Mouse (Mus musculus): Measurements from ENCODE around the gene Tia1.

Gene Tia1

DNA sequence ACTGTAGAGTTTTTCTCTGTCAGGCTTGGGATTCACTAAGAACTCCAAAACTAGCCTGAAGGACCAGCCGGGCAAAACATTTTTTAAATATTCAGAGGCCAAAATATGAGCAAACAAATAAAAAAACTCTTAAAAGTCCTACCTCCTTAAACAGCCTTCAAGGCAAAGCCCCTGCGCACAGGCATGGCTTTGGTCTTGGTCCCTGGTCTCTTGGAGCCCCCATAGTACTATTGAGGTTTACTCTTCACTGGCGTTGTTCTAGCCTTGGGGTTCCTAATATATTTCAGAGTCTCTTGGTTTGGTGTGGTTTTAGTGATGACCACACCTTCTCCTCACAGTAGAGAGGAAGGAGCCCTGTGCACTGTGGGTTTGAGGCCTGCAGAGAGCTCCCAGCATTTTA is 27.5 kb downstream of the Tia1 start:
- no peak for DNase-seq (ENCODE audit: low spot score)

DNA sequence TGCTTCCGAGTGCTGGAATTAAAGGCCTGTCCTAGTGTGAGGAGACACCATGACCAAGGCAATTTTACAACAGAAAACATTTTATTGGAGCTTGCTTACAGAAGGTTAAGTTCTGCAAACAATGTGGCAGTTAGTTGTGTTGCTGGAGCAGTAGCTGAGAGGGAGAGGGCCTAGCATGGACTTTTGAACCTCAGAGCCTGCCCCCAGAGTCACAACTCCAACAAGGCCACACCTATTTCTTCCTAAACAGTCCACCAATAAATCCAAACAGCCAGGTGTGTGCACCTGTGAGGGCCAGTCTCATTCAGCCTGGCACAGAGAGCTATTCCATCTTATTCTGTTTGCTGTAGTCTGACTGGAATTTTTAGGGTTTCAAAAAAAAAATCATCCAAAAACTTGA is 29.7 kb downstream of the Tia1 start:
- DNase-seq (ENCODE audit: low spot score): no peak

DNA sequence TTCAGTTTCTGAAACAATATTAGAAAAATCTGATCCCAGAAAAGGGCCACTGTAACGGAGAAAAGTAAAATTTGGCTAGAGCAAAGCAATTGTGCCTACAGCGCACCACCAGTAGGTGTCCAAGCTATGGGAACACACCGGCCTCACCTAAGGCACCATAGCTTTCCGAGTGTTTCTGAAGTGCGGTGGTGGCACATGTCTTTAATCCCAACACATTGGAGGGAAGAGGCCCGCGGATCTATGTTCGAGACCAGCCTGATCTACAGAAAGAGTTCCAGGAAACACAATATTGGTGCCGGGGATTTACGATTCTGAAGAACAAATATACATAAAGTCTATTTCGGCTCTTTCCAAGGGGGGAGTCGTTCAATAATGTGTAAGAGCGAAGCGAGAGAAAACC is 33.7 kb downstream of the Tia1 start:
- peak; percentile 62 for DNase-seq (ENCODE audit: low spot score)

DNA sequence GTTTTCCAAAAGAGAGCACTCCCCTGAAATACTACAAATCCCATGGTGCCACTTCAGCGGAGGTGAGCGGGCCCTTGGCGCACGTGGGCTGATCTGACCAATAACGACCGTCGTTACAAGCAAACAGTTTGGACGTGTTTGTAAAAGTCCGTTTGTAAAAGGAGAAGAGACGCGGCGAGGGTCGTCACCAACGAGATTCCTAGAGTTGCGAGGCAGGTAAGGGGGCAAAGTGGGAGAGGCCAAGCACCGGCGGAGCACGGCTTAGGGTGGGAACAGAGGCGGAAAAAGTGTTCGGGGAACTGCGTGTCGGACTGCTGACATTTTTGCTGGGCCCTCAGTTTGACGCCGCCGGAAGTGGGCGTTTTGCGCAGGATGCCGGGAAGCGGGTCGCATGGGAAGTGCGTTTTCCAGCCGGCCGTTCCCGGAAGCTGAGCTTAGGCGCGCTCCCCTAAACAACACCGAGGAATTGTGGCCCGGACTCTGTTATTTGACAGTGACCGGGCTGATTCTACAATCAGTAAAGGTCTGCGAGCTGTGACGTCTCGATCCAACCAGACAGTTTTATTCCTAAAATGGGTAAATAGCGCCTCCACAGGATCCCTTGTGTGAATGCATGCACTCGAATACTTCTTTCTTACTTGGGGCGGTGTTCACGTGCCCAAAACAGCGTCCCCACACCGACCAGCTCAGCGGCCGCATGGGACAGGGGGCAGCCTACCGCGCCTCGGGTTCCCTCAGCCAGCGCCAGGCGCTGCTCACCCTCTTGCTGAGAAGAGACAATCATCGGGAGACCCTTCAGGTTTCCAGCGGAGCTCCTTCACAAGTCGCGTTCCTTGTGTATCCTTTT is 34.5 kb downstream of the Tia1 start, which contains the start of gene C87436:
TSS of gene C87436 (plus strand) at position 103 of the 847 bp plus-strand sequence.
- peak; percentile 95 for DNase-seq (ENCODE audit: low spot score)

DNA sequence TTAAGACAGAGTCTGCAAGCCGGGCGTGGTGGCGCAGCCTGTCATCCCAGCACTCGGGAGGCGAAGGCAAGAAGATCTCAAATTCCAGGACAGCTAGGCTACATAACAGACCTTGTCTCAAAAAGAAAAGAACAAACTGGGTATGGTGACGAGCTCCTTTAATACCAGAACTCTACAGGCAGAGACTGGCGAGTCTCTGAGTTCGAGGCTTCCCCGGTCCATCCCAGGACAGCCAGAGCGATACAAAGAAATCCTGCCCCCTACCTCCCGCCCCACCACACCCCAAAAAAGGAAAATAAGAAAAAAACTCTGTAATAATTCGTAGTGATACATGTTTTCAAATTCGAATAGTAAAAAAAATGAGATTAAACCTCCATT is 35.1 kb downstream of the Tia1 start:
- DNase-seq (ENCODE audit: low spot score): no peak

DNA sequence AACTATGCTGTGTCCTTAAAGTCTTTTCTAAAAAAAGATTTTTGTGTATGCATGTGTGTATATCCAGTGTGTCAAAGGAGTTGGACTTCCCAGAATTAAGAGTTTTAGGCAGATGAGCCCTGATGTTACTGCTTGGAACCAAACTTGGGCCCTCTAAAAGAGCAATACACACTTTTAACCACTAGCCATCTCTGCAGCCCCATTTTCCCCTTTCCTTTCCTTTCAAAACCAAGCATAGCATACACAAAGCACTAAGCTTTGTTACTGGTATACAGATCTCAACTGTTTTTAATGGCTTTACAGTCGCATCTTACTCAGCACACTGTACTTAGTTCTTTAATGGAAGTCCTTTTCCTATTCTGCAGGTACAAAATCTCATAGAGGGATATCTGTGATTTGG is 35.5 kb downstream of the Tia1 start:
- DNase-seq (ENCODE audit: low spot score): no peak

DNA sequence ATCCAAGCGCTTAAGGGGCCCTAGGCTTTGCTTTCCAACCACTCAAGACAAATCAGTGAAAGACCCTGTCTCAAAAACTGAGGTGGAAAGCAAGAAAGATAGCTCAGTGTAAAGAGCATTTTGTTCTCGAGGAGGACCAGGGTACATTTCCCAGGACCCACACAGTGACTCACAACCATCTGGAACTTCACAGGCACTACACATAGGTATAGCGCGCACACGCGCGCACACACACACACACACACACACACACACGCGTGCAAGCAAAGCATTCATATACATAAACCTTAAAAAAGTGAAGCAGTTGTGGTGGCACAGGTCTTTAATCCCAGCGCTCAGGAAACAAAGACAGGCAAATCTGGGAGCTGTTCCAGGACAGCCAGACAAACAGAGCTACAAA is 37.6 kb downstream of the Tia1 start:
- DNase-seq (ENCODE audit: low spot score): no peak

DNA sequence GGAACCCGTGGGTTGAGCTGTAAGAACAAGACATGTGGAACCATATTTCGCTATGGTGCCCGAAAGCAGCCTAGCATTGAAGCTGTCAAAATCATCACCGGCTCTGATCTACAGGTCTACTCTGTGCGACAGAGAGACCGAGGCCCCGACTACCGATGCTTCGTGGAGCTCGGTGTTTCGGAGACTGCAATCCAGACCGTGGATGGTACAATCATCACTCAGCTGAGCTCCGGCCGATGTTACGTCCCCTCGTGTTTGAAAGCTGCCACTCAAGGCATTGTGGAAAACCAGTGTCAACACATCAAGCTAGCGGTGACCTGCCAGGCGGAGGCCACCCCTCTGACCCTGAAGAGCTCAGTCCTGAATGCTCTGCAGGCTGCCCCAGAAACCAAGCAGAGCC is 41.5 kb downstream of the Tia1 start:
- no peak for DNase-seq (ENCODE audit: low spot score)

DNA sequence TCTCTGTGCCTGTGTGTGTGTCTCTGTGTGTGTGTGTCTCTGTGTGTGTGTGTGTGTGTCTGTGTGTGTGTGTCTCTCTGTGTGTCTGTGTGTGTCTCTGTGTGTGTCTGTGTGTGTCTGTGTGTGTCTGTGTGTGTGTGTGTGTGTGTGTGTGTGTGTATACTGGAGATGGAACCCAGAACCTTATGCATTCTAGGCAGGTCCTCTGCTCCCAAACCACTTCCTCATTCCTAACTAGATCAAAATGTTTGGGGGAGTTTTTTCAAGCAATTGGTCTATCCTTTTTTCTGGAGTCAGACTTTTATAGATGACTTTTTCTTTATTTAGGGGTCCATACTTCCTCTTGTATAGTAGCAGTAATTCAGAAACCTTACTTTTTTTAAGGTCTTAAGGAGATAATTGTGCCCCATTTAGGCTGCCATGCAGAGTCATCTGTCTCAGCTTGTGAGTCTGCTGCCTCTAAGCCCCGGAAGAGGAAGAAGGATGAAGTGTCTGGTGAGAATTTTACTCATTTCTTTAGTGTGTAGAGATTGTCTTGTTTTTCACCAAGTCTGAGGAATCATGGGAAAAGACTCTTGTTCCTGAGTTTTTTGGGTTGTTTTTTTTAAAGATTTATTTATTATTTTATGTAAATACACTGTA is 43.0 kb downstream of the Tia1 start:
- DNase-seq (ENCODE audit: low spot score): no peak

DNA sequence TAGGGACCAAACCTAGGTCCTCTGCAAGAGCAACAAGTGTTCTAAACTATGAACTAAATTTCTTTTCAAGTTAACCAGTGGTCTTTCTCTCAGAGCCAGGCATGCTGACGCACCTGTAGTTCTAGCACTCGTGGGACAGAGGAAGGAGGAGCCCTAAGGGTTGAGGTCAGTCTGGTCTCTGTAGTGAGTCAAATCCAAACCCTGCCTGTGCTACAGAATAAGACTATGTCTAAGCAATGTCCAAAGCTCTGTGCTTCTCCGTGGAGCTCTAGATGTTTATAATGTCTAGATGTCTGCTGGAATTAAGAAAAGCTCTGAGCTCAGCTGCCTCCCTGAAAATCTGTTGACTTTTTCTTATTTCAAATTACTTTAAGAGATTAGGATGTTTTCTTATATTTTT is 52.7 kb downstream of the Tia1 start:
- no peak for DNase-seq (ENCODE audit: low spot score)

DNA sequence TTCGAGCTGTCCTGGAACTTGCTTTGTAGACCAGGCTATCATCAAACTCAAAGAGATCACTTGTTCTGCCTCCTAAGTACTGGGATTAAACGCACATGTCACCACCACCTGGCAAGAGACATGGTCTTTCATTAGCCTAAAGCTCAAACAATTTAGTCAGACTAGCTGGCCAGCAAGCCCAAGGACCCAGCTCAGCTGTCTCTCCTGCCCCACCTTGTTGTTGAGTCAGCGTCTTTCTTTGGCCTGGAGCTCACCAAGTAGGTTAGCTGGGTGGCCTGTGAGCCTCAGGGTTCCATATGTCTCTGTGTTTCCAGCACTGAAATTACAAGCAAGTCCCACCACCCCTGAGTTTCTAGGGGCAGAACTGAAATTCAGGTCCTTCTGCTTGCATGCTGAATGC is 59.1 kb downstream of the Tia1 start:
- no peak for DNase-seq (ENCODE audit: low spot score)

DNA sequence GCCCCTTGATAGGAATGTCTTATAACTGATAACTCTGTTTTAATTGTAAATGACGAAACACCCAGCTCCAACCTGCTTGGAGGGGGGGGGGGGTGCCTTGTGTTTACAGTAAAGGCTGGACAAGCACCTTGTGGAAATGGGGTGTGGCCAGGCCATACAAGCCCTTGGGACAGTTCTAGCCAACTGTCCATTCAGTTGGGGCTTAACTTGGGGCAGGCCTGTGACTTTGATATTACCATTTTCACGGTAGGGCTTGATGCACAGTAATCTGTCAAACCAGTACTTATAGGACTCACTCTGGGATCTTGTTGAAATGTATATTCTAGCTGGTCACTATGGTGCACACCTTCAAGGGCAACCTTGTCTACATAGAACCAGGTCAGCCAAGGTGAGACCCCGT is 67.3 kb downstream of the Tia1 start:
- no peak for DNase-seq (ENCODE audit: low spot score)

DNA sequence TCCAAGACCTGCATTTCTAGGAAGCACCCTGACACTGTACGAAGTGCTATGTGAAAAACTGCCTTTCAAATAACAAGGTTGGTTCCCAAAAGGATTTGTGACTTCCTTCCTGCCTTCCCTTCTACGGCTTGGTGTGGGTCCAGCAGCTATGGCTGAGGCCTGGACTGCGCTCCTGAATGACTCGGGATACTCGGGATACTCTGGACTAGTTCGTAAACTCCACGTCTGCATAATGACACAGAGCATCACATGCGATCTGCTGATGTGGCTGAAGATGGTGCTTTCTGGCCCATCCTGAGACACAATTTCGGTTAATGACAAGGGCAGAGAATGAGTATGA is 67.7 kb downstream of the Tia1 start:
- DNase-seq (ENCODE audit: low spot score): no peak

DNA sequence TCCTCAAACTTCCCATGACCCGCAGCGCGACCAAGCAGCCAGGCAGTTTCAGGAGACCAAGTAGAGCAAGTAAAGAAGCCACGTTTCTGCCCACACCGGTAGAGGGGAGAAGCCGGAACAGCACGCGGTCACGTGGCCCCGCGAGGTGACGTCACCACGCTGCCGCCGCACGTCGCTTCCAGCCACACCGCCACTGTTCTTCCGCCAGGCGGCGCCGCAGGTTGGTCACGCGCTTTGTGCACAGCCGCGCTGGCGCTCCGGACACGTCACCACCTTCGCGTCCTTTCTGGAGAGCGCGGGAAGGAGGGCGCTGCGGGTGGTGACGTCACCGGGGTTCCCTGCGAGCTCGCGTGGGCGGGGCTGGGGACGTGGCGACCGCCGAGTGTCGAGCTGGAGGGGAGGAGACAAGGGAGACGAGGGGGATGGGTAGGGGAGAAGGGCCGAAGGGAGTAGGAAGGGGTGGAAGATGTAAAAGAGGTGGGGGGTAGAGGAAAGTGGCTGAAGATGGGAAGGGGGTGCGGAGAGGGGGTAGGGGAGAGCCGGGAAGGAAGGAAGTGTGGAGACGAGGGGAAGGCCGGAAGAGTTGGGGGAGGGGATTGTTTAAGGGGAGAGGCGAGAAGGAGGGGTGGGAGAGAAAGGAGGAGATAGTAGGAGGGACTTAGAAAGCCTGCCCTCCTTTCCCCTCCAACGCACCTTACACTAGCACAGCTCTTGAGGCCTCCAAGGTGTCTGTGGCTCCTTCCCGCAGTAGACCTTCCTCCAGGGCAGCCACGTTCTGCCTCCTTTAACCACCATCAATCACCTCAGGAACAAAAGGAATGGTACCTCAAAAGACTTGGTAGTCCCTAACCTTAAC is 68.3 kb downstream of the Tia1 start:
- DNase-seq (ENCODE audit: low spot score): peak; percentile 99

DNA sequence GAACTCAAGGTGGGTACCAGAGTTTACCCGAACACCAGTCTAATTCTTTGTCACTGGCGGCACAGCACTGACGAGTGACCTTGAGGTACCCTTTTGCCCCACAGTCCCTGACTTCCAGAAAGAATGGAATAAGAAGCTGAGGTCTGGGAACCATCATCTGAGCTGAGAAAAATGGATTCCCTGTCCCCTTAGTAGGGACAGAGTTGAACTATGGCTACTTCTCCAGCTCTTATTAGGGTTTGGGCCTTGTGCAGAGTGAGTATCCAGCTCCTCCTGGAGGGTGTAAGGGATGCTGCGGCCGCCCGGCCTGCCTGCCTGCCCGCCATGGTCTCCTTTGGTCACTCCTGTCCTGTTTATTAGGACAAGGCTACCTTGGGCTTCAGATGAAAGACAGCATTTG is 69.1 kb downstream of the Tia1 start:
- peak; percentile 38 for DNase-seq (ENCODE audit: low spot score)

DNA sequence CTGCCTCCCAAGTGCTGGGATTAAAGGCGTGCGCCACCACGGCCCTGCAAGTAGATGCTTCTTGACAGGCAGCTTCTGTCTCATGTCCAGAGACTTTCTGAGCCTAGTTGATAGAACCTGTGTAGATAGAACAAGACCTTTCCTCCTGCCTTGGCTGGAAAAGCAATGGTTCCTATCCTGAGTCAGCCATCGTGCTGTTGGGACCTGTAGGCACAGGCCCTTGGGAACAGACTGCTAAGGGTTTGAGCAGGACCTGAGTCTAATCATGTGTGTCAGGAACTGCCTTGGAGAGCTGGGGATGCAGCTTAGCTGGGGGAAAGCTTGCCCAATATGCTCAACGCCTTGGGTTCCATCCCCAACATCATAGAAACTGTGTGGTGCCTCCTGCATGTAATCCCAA is 70.1 kb downstream of the Tia1 start:
- DNase-seq (ENCODE audit: low spot score): no peak

DNA sequence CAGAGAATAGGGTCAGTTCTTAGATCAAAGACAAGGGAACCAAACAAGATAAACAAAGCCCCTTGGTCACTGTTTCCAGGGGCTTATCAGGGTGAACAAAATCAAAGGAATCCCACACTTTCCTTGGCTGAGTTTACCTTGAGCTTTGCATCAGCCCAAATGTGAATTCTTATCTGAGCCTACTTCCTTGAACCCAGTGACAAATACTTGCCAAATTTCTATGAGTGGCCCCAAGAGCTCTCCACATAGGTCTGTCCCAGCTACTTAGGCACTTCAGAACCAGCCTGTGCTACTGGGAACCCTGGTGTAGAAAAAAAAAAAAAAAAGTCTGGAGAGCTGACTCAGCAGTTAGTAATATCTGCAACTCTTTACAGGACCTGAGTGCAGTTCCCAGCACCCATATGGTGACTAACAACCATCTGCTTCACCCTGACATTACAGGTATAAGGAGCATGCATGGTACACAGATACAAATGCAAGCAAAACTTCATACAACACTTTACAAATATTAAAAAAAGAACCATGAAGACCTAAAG is 70.7 kb downstream of the Tia1 start:
- no peak for DNase-seq (ENCODE audit: low spot score)

DNA sequence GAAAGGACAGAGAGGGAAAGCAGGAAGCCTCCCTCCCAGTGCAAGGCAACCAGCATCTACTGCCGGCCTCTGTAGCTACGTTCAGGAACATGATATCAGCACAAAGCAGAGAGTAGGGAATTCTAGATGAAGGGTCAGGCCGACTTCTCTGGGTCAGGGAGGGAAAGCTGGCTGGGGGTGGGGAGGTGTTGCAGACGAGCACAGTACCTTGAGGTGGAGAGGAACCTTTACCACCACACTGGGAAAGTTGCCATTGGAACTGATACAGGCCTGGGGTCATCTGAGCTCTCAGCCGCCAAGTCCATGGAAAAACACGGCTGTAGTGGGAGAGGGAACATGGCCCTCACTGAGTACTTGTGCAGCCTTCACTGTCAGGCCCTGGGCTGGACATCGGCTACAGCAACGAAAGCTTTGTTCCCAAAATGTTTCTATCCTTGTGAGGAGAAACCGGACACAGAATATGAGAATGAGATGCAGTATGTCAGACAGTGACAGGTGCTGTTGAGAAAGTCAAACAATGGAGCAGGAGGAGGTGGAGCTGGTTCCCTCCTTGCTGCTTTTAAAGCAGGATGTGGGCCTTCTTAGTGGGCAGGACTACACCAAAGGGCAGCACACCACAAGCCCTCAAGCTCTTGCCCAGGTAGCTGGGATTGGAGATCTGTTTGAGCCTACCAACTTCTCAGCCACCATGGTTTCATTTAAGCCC is 71.6 kb downstream of the Tia1 start:
- no peak for DNase-seq (ENCODE audit: low spot score)

DNA sequence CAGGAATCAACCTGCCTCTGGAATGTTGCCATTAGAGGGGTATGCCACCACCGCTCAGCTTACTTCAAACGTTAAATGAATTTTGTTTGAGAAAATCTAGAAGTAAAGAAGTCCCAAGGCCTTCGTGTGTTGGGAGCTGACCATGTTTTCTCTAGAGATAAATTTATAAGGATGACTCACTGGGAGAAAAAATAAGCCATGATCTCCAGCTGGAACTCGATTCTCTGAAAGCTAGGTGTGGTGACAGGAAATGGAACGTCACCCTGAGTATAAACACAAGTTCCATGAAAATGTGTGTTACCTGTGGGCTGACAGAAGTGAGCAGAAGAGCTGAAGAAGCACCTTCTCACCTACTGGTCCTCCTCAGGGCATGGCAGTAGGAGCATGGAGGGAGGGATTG is 72.9 kb downstream of the Tia1 start:
- no peak for DNase-seq (ENCODE audit: low spot score)

DNA sequence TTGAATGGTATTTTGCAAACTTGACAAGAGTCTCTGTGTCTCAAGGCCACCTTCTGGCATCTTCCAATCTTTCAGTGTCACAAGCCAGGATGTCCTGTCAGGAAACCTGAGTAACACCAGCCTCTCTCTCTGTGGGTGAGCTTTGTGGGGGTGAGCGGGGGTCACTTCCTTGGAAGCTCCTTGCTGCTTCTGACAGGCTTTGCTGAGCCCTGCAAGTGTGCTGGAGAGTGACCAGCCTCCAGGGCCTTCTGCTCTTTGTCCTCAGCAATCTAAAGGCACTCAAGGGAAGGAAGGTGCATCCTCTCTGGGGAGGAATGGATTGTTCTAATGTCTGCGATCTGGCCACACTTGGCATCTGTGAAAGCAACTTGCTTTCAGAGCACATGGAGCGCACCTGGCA is 75.3 kb downstream of the Tia1 start:
- no peak for DNase-seq (ENCODE audit: low spot score)

DNA sequence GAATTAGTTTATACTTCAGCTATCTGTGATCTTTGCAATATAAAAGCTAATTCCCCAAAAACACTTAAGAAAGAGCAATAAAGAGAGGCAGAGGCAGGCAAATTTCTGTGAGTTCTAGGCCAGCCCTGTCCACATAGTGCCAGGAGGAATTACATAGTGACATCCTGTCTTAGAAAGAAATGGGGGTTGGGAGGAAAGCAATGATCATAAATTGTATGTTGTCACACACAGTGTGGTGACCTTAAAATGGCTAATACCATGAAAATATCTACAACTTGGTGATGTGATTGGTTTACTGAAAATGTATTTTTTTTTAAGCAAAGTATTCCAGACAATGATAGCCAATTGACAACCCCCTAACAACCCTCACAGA is 75.8 kb downstream of the Tia1 start:
- DNase-seq (ENCODE audit: low spot score): no peak

DNA sequence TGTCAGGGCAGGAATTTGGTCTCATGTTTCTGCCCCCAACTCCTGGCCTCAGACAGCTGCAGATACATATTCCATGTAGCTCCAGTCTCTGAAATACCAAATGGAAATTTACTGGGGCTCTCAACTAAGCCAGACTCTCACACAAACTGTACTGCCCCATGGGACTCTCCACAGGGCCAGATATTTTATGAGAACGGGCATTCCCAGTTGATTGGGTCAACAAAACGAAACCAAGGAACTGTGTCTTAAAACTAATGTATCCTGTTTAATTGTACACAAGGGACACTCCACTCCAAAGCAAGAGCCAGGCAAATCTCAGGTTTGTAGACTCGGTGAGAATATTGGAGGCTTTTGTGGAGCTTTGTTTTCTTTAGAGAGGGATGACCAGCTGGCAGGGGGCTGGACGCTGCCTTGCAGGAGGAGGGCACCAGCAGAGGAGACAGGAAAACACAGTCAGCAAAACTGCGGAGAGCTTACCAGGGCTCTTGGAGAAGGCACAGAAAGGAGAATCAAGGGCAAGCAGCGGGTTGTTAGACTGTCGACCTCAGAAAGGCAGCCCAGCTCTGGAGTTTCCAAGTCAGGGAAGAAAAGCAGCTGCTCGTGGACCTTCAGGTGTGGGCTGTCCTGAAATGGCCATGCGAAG is 76.3 kb downstream of the Tia1 start:
- no peak for DNase-seq (ENCODE audit: low spot score)
